Mouse (Mus musculus) left cerebral cortex, adult 8-10 months (tissue): ENCODE results near the gene Rnf44. TPM values are rescaled to one million over a fixed set of nuclear protein-coding genes. Genes with fewer than 3 reads are reported as not detected.

Experiments
- total RNA-seq, 4 experiments: library from RNA; stranded (reverse); gene quantifications; 2 replicates each; pipeline ENCODE4 v1.2.4; 2022

Gene Rnf44
- total RNA-seq, 4 experiments from 2014 or later, result 141 to 159 (median 144) TPM

Other genes with a start within 250 kb of the Rnf44 start
- gene Thoc3, start 225.1 kb downstream of the Rnf44 start, total RNA-seq, result 10 to 100 TPM; 31.2 to 37.2 (median 35.5) TPM
- gene Simc1, start 190.1 kb downstream of the Rnf44 start, total RNA-seq, result 10 to 100 TPM; 15.2 to 17.8 (median 17.1) TPM
- gene 4833439L19Rik, start 128.5 kb downstream of the Rnf44 start, total RNA-seq, result 100 to 1,000 TPM; 122 to 141 (median 126) TPM
- gene Arl10, start 118.9 kb downstream of the Rnf44 start, total RNA-seq, result 10 to 100 TPM; 21.7 to 37.2 (median 27.8) TPM
- 10 to 100 TPM; 17.2 to 23.0 (median 20.3) TPM for gene Nop16, start 103.8 kb downstream of the Rnf44 start, total RNA-seq
- 100 to 1,000 TPM; 134 to 142 (median 140) TPM for gene Higd2a, start 103.7 kb downstream of the Rnf44 start, total RNA-seq
- gene Cltb, start 82.6 kb downstream of the Rnf44 start, total RNA-seq, result 100 to 1,000 TPM; 271 to 315 (median 292) TPM
- gene Faf2, start 72.1 kb downstream of the Rnf44 start, total RNA-seq, result 10 to 100 TPM; 47.2 to 60.3 (median 55.7) TPM
- under 1 TPM; 0.13 to 0.35 (median 0.25) TPM for gene Cdhr2, start 7.6 kb upstream of the Rnf44 start, total RNA-seq
- 100 to 1,000 TPM in 3 of 4 experiments, 10 to 100 TPM in 1; 99.2 to 121 (median 105) TPM for gene Gprin1, start 56.0 kb upstream of the Rnf44 start, total RNA-seq
- 100 to 1,000 TPM; 780 to 919 (median 785) TPM for gene Sncb, start 72.7 kb upstream of the Rnf44 start, total RNA-seq
- gene Eif4e1b, start 90.1 kb upstream of the Rnf44 start, total RNA-seq, result not detected
- gene Tspan17, start 95.5 kb upstream of the Rnf44 start, total RNA-seq, result 10 to 100 TPM; 74.5 to 85.8 (median 79.0) TPM